Mouse (Mus musculus): ENCODE measurements around the gene Trim54.

DNA sequence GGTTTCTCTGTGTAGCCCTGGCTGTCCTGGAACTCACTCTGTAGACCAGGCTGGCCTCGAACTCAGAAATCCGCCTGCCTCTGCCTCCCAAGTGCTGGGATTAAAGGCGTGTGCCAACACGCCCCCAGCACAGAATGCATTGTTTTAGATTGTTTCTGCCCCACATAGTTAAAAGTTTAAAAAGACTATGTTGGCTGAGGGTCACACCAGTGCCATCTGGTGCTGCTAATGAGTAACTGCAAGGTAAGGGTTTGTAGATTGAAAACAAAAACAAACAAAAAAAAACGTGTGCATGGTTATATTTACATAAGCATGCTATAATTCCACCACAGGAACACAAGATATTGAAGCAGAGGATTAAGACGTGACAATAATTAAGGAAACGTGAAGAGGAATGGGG is 5.7 kb upstream of the Trim54 start:
- TF ChIP-seq TAL1 (conservative IDR thresholded peaks at IDR 0.05; ENCODE audit: low read depth, low read length) = no peak
- TF ChIP-seq CTCF (IDR thresholded peaks at IDR 0.05; ENCODE audit: low read depth, low read length) = no peak
- TF ChIP-seq GATA2 (IDR thresholded peaks at IDR 0.05; ENCODE audit: borderline replicate concordance, low read depth, low read length) = no peak
- TF ChIP-seq GATA1 (IDR thresholded peaks at IDR 0.05; ENCODE audit: borderline replicate concordance, low read length) = no peak
